Mouse (Mus musculus) heart, adult 10 weeks (tissue): Measurements from ENCODE around the gene Ifnar2. TPM values are rescaled to one million over a fixed set of nuclear protein-coding genes. Genes with fewer than 3 reads are reported as not detected.

Experiments used
- polyA plus RNA-seq: library from polyadenylated mRNA; stranded (reverse); fragments of 350-450 nt; fragmentation: Illumina TruSeq; extraction: RNeasy Lipid Tissue Mini Kit (QIAGEN cat#74804); gene quantifications from one replicate; pipeline ENCODE4 v1.2.3, GENCODE M21; 2014; ENCODE audit warnings: low read depth, low replicate concordance

The Ifnar2 gene
- polyA plus RNA-seq, result 40.2 TPM

GRCm38 (mm10) chr16:91372577-91373472 lies at the start of gene Ifnar2:
Gene Ifnar2 (plus strand): TSS chr16:91372783.

GRCm38 (mm10) chr16:91391421-91391820 lies 18.8 kb downstream of the Ifnar2 start, which contains the start of gene Gm21970:
Gene Gm21970 (plus strand): TSS chr16:91391721.

GRCm38 (mm10) chr16:91405640-91406584 lies 33.3 kb downstream of the Ifnar2 start, which contains the start of gene Il10rb:
Gene Il10rb (plus strand): TSS chr16:91406164.

Other genes starting within 250 kb of the Ifnar2 start
- not detected for gene Olig2, start 147.3 kb upstream of the Ifnar2 start, polyA plus RNA-seq
- not detected for gene Olig1, start 103.0 kb upstream of the Ifnar2 start, polyA plus RNA-seq
- not detected for gene Gm21970, start 18.9 kb downstream of the Ifnar2 start, polyA plus RNA-seq
- gene Il10rb, start 33.4 kb downstream of the Ifnar2 start, polyA plus RNA-seq, result 179 TPM
- gene Ifnar1, start 112.5 kb downstream of the Ifnar2 start, polyA plus RNA-seq, result 17.7 TPM
- gene Ifngr2, start 174.3 kb downstream of the Ifnar2 start, polyA plus RNA-seq, result 116 TPM
- gene Tmem50b, start 225.0 kb downstream of the Ifnar2 start, polyA plus RNA-seq, result 52.7 TPM
- gene Dnajc28, start 246.2 kb downstream of the Ifnar2 start, polyA plus RNA-seq, result 41.2 TPM